In the genomic region with DNA sequence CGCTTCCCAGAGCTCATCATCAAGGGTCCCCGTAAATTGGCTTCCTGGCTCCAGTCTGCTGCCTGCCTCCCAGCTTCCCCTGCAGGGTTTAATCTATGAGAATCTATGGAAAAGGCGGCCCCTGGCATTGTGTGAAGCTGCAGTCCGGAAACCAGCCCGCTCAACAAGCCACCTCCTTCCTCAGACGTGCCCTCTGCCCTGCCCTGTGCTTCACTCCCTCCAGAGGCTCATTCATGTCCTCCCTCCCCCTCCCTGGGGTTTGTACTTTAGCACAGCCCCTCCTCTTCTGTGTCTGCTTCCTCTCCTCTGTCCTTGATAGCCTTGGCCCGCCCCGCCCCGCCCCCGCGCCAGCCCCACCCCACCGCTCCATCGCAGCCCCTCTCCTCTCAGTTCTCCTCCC, we compare ENCODE assay signal across 9 mouse cellular contexts. TPM values are rescaled to one million over a fixed set of nuclear protein-coding genes. Genes with fewer than 3 reads are reported as not detected.
DNase-seq lines count a peak whose midpoint lies in the region; ATAC-seq and TF ChIP-seq lines count a peak whose summit lies in the region.
"Had no signal": no experiment of that assay in that cellular context is flagged by ENCODE, and none has a peak within 500 bp of the region (broad histone marks: within the 10 kb centered on the region; RNA-seq: fewer than 3 reads in every experiment).

No protein-coding gene starts in this region.

- H3K4me1 ChIP-seq in heart, embryonic 16.5 days (ENCODE audit: control insufficient read depth, insufficient read depth, low read length), result peaks cover 13% of the 10 kb centered on the region

- WGBS in heart, embryonic 16.5 days, result 2% methylated on average over 8 of the region's 13 CpGs
- WGBS in macrophage (ENCODE audit: missing documents), result 4% methylated on average over 6 of the region's 13 CpGs

- H3K4me2 ChIP-seq in heart, embryonic 16.5 days (ENCODE audit: low read depth, low read length), result peak overlapping the region; percentile 63

- H3K79me2 ChIP-seq in macrophage (ENCODE audit: inconsistent target), result no peaks in the 10 kb centered on the region

- ATAC-seq in heart, embryonic 16.5 days (replicated peaks; ENCODE audit: extremely low read depth, insufficient read depth, low FRiP score), result peak; percentile 92

- no peaks in the 10 kb centered on the region for H3K27me3 ChIP-seq in heart, embryonic 16.5 days (ENCODE audit: control insufficient read depth, insufficient read depth, low read length)

- TF ChIP-seq CTCF in layer of hippocampus, adult 2 months (conservative IDR thresholded peaks at IDR 0.05), result no peak

- no peaks in the 10 kb centered on the region for H3K36me3 ChIP-seq in heart, embryonic 16.5 days (ENCODE audit: control insufficient read depth, insufficient read depth)
- H3K36me3 ChIP-seq in macrophage (ENCODE audit: inconsistent target), result no peaks in the 10 kb centered on the region

- H3K9ac ChIP-seq in heart, embryonic 16.5 days (ENCODE audit: low read length), result peak overlapping the region; percentile 68

- no peaks in the 10 kb centered on the region for H3K9me3 ChIP-seq in heart, embryonic 16.5 days (replicated peaks; ENCODE audit: control insufficient read depth, low read length)

- peak; percentile 91 for DNase-seq in MEL-GATA-1-ER (ENCODE audit: extremely low read depth, low read depth)
- peak; percentile 95 for DNase-seq in embryo, embryonic 10.5 days (ENCODE audit: low spot score)
- peak; percentile 91 for DNase-seq in kidney, postnatal 14 days
- peak; percentile 86 for DNase-seq in spleen, postnatal 36 days (ENCODE audit: low spot score in 2 of 2)
- DNase-seq in layer of hippocampus, postnatal 10 days (ENCODE audit: low spot score in 2 of 2), result no peak
- no peak for DNase-seq in layer of hippocampus, adult 2 months (ENCODE audit: low spot score in 2 of 2)

- peak overlapping the region; percentile 36 for H3K4me3 ChIP-seq in heart, embryonic 16.5 days (ENCODE audit: low read length)
- peak overlapping the region; percentile 8; the same call in 1 of the 2 replicates for H3K4me3 ChIP-seq in macrophage (ENCODE audit: inconsistent target)
- H3K4me3 ChIP-seq in layer of hippocampus, adult 2 months, result no peak overlapping the region

- H3K27ac ChIP-seq in heart, embryonic 16.5 days (ENCODE audit: low read length), result peak overlapping the region; percentile 80
- H3K27ac ChIP-seq in macrophage, result peak overlapping the region; percentile 82
- H3K27ac ChIP-seq in layer of hippocampus, adult 2 months, result no peak overlapping the region

RNA-seq across cellular contexts. Expression of a gene that starts 8.8 kb away (rescaled TPM):
- polyA plus RNA-seq in heart, embryonic 16.5 days (2015; fragmentation: Nextera tagmentation; extraction: Ambion mirVana), result 43.1 and 46.8 TPM in 2 replicates
- total RNA-seq in macrophage (2018; cell fraction: chromatin; rRNA removed), result 100 to 1,000 TPM in 24 of 26 experiments, 10 to 100 TPM in 2; 88.6 to 708 (median 387) TPM
- total RNA-seq in macrophage (2018; cell fraction: cytosol; rRNA removed), result 100 to 1,000 TPM in 1 of 26 experiments, 10 to 100 TPM in 25; 35.0 to 102 (median 78.6) TPM
- 100 to 1,000 TPM in 18 of 26 experiments, 10 to 100 TPM in 8; 45.8 to 338 (median 152) TPM for total RNA-seq in macrophage (2018; cell fraction: nucleus; rRNA removed)
- polyA plus RNA-seq in macrophage (2018), result 81.8 to 163 TPM (median 99.1 TPM) in 3 replicates
- total RNA-seq in layer of hippocampus, postnatal 10 days (2021), result 100 to 1,000 TPM; 313 to 336 TPM
- total RNA-seq in layer of hippocampus, adult 2 months (2021), result 100 to 1,000 TPM; 513 to 526 TPM

RNA-seq across cellular contexts. Expression of a gene that starts 38.9 kb away (rescaled TPM):
- polyA plus RNA-seq in heart, embryonic 16.5 days (2015; fragmentation: Nextera tagmentation; extraction: Ambion mirVana), result 2.1 and 2.7 TPM in 2 replicates
- total RNA-seq in macrophage (2018; cell fraction: chromatin; rRNA removed), result under 1 TPM in 4 of 26 experiments, not detected in 22; 0.40 to 0.81 (median 0.55) TPM
- total RNA-seq in macrophage (2018; cell fraction: cytosol; rRNA removed), result not detected
- total RNA-seq in macrophage (2018; cell fraction: nucleus; rRNA removed), result under 1 TPM in 3 of 26 experiments, not detected in 23; 0.37 to 0.86 (median 0.42) TPM
- polyA plus RNA-seq in macrophage (2018), result 0.09 TPM in 1 of 3 replicates, not detected in the others
- not detected for total RNA-seq in layer of hippocampus, postnatal 10 days (2021)
- not detected for total RNA-seq in layer of hippocampus, adult 2 months (2021)
- total RNA-seq: left cerebral cortex, postnatal 10 days had no signal

RNA-seq across cellular contexts. Expression of a gene that starts 39.9 kb away (rescaled TPM):
- 7.2 and 8.4 TPM in 2 replicates for polyA plus RNA-seq in heart, embryonic 16.5 days (2015; fragmentation: Nextera tagmentation; extraction: Ambion mirVana)
- total RNA-seq in macrophage (2018; cell fraction: chromatin; rRNA removed), result 10 to 100 TPM in 1 of 26 experiments, 1 to 10 TPM in 2, under 1 TPM in 10, not detected in 13; 0.23 to 13.5 (median 0.44) TPM
- 1 to 10 TPM; 1.8 to 7.9 (median 4.0) TPM for total RNA-seq in macrophage (2018; cell fraction: cytosol; rRNA removed)
- total RNA-seq in macrophage (2018; cell fraction: nucleus; rRNA removed), result 1 to 10 TPM in 17 of 26 experiments, under 1 TPM in 9; 0.32 to 4.6 (median 1.4) TPM
- polyA plus RNA-seq in macrophage (2018), result 1.7 to 7.4 TPM (median 6.5 TPM) in 3 replicates
- total RNA-seq in layer of hippocampus, postnatal 10 days (2021), result 10 to 100 TPM; 10.4 to 11.6 TPM
- total RNA-seq in layer of hippocampus, adult 2 months (2021), result 1 to 10 TPM; 3.2 to 3.6 TPM

RNA-seq across cellular contexts. Expression of a gene that starts 52.3 kb away (rescaled TPM):
- polyA plus RNA-seq in heart, embryonic 16.5 days (2015; fragmentation: Nextera tagmentation; extraction: Ambion mirVana), result 211 and 253 TPM in 2 replicates
- 10 to 100 TPM in 8 of 26 experiments, 1 to 10 TPM in 14, under 1 TPM in 2, not detected in 2; 0.82 to 28.2 (median 8.1) TPM for total RNA-seq in macrophage (2018; cell fraction: chromatin; rRNA removed)
- 1 to 10 TPM in 6 of 26 experiments, under 1 TPM in 18, not detected in 2; 0.19 to 1.9 (median 0.79) TPM for total RNA-seq in macrophage (2018; cell fraction: cytosol; rRNA removed)
- total RNA-seq in macrophage (2018; cell fraction: nucleus; rRNA removed), result 10 to 100 TPM in 4 of 26 experiments, 1 to 10 TPM in 19, under 1 TPM in 1, not detected in 2; 0.92 to 18.5 (median 7.9) TPM
- 0.25 to 2.4 TPM (median 1.6 TPM) in 3 replicates for polyA plus RNA-seq in macrophage (2018)
- total RNA-seq in layer of hippocampus, postnatal 10 days (2021), result 10 to 100 TPM; 44.3 to 49.4 TPM
- total RNA-seq in layer of hippocampus, adult 2 months (2021), result 10 to 100 TPM; 25.3 to 31.9 TPM

RNA-seq across cellular contexts. Expression of a gene that starts 57.4 kb away (rescaled TPM):
- polyA plus RNA-seq in heart, embryonic 16.5 days (2015; fragmentation: Nextera tagmentation; extraction: Ambion mirVana), result not detected in 2 replicates
- 1 to 10 TPM in 2 of 26 experiments, under 1 TPM in 2, not detected in 22; 0.62 to 1.2 (median 0.89) TPM for total RNA-seq in macrophage (2018; cell fraction: chromatin; rRNA removed)
- under 1 TPM in 3 of 26 experiments, not detected in 23; 0.05 to 0.19 (median 0.13) TPM for total RNA-seq in macrophage (2018; cell fraction: cytosol; rRNA removed)
- total RNA-seq in macrophage (2018; cell fraction: nucleus; rRNA removed), result 1 to 10 TPM in 1 of 26 experiments, under 1 TPM in 5, not detected in 20; 0.40 to 1.2 (median 0.51) TPM
- polyA plus RNA-seq in macrophage (2018), result not detected in 3 replicates
- total RNA-seq in layer of hippocampus, postnatal 10 days (2021), result 10 to 100 TPM; 20.0 to 21.3 TPM
- 10 to 100 TPM; 22.1 to 26.0 TPM for total RNA-seq in layer of hippocampus, adult 2 months (2021)

Comparison
In these comparisons a context has a peak if more than half of its experiments do, and no peak if none do; other contexts are left out.
1. DNase-seq: peak in MEL-GATA-1-ER (single experiment), embryo, embryonic 10.5 days (single experiment), kidney, postnatal 14 days (single experiment) and spleen, postnatal 36 days (2 of 2); none in layer of hippocampus, postnatal 10 days (0 of 2) and layer of hippocampus, adult 2 months (0 of 2).